23 mouse cellular contexts compared by ENCODE assay signal in genomic region chr16:55889451-55889850, GRCm38 (mm10). TPM values are rescaled to one million over a fixed set of nuclear protein-coding genes. Genes with fewer than 3 reads are reported as not detected.
DNase-seq lines count a peak whose midpoint lies in the region; ATAC-seq and TF ChIP-seq lines count a peak whose summit lies in the region.
"Had no signal": no experiment of that assay in that cellular context is flagged by ENCODE, and none has a peak within 500 bp of the region (broad histone marks: within the 10 kb centered on the region; RNA-seq: fewer than 3 reads in every experiment).

No protein-coding gene starts in this region.

- H3K4me3 ChIP-seq in layer of hippocampus, adult 2 months: no peak overlapping the region
- H3K4me3 ChIP-seq: embryonic facial prominence, embryonic 12.5 days; hindbrain, embryonic 15.5 days; limb, embryonic 13.5 days; liver, embryonic 15.5 days; midbrain, embryonic 10.5 days had no signal

- TF ChIP-seq CTCF in layer of hippocampus, adult 2 months (conservative IDR thresholded peaks at IDR 0.05): peak; percentile 57

- H3K27ac ChIP-seq in layer of hippocampus, adult 2 months: no peak overlapping the region
- H3K27ac ChIP-seq: embryonic facial prominence, embryonic 12.5 days; hindbrain, embryonic 15.5 days; limb, embryonic 13.5 days; liver, embryonic 15.5 days; midbrain, embryonic 10.5 days had no signal

- no peak for ATAC-seq in monocyte, adult 5-6 weeks (replicated peaks; ENCODE audit: insufficient number of reproducible peaks, low FRiP score, low TSS enrichment, poor library complexity, severe bottlenecking)
- ATAC-seq in granulocyte monocyte progenitor cell, adult 5-6 weeks (replicated peaks; ENCODE audit: poor library complexity, severe bottlenecking): no peak
- ATAC-seq: activated CD4-positive, CD25-positive, alpha-beta regulatory T cell, adult 4 months; forebrain, postnatal 0 days; intestine, embryonic 16.5 days; lung, postnatal 0 days had no signal

- no peak for DNase-seq in layer of hippocampus, adult 2 months (ENCODE audit: low spot score in 2 of 2)
- DNase-seq in layer of hippocampus, postnatal 10 days (ENCODE audit: low spot score in 2 of 2): no peak
- peak; percentile 60 for DNase-seq in 416B (ENCODE audit: low read depth)
- peak; percentile 35 for DNase-seq in CD4-positive helper T cell, adult 2 months (ENCODE audit: low read depth, low spot score)
- DNase-seq in ZHBTc4 (ENCODE audit: low read depth, low spot score): peak; percentile 43
- no peak for DNase-seq in right cerebral cortex, postnatal 25 days
- DNase-seq: adrenal gland, adult 8-10 months; cerebellum, adult 18-20 months; cerebellum, postnatal 14 days; forebrain, postnatal 0 days; gastrocnemius, postnatal 36 days; heart, postnatal 4 days; thymus, postnatal 25 days had no signal

RNA-seq across cellular contexts. Expression of gene Nxpe3, which starts 5.6 kb away (rescaled TPM):
- 10 to 100 TPM; 11.6 to 11.7 TPM for total RNA-seq in layer of hippocampus, adult 2 months (2021)
- 1 to 10 TPM; 7.9 to 8.3 TPM for total RNA-seq in layer of hippocampus, postnatal 10 days (2021)
- 1.8 to 3.4 TPM (median 2.6 TPM) in 3 replicates for total RNA-seq in monocyte, adult 5-6 weeks (2017)
- total RNA-seq in granulocyte monocyte progenitor cell, adult 5-6 weeks (2014; fragmentation: Nextera tagmentation): 4.9 and 7.3 TPM in 2 replicates
- 4.2 and 6.1 TPM in 2 replicates for total RNA-seq in granulocyte monocyte progenitor cell, adult 5-6 weeks (2017)

RNA-seq across cellular contexts. Expression of gene Cep97, which starts 45.2 kb away (rescaled TPM):
- total RNA-seq in layer of hippocampus, adult 2 months (2021): 10 to 100 TPM; 16.0 to 19.6 TPM
- total RNA-seq in layer of hippocampus, postnatal 10 days (2021): 10 to 100 TPM in 1 of 2 experiments, 1 to 10 TPM in 1; 9.8 to 11.5 TPM
- 2.2 to 16.1 TPM (median 6.4 TPM) in 3 replicates for total RNA-seq in monocyte, adult 5-6 weeks (2017)
- total RNA-seq in granulocyte monocyte progenitor cell, adult 5-6 weeks (2014; fragmentation: Nextera tagmentation): 15.2 and 16.5 TPM in 2 replicates
- total RNA-seq in granulocyte monocyte progenitor cell, adult 5-6 weeks (2017): 17.0 and 25.5 TPM in 2 replicates

RNA-seq across cellular contexts. Expression of gene Nfkbiz, which starts 50.8 kb away (rescaled TPM):
- 1 to 10 TPM; 5.9 to 8.5 TPM for total RNA-seq in layer of hippocampus, adult 2 months (2021)
- 1 to 10 TPM; 4.4 to 4.5 TPM for total RNA-seq in layer of hippocampus, postnatal 10 days (2021)
- total RNA-seq in monocyte, adult 5-6 weeks (2017): 280 to 361 TPM (median 306 TPM) in 3 replicates
- total RNA-seq in granulocyte monocyte progenitor cell, adult 5-6 weeks (2014; fragmentation: Nextera tagmentation): 3.4 and 5.0 TPM in 2 replicates
- total RNA-seq in granulocyte monocyte progenitor cell, adult 5-6 weeks (2017): 16.2 and 16.4 TPM in 2 replicates

Comparison
In these comparisons a context has a peak if more than half of its experiments do, and no peak if none do; other contexts are left out.
1. DNase-seq: peak in 416B (single experiment), CD4-positive helper T cell, adult 2 months (single experiment) and ZHBTc4 (single experiment); none in layer of hippocampus, adult 2 months (0 of 2), layer of hippocampus, postnatal 10 days (0 of 2) and right cerebral cortex, postnatal 25 days (single experiment).
2. RNA of gene Nfkbiz, which starts 50.8 kb away (total RNA-seq): 280 to 361 TPM in monocyte, adult 5-6 weeks; 3.4 to 16.4 TPM in granulocyte monocyte progenitor cell, adult 5-6 weeks, 5.9 to 8.5 TPM in layer of hippocampus, adult 2 months and 4.4 to 4.5 TPM in layer of hippocampus, postnatal 10 days; every median in the first group is over 10 times any median in the second.